Mouse (Mus musculus) CH12.LX (cell line): ENCODE measurements around the gene Pex14.

Experiments used
- CTCF ChIP-seq, 2 experiments: IDR thresholded peaks in 1 of 2; conservative IDR thresholded peaks in 1 of 2; 2 replicates each; pipeline ENCODE4 v1.5.1; 2011 to 2012; ENCODE audit warnings: low read depth in 2 of 2, low read length in 2 of 2, improper control_type of control experiment in 1 of 2, inconsistent platforms in 1 of 2, mild to moderate bottlenecking in 1 of 2, moderate library complexity in 1 of 2
- ELF1 ChIP-seq: IDR thresholded peaks from 2 replicates; pipeline ENCODE4 v1.6.1; 2014; ENCODE audit warnings: low read depth, mild to moderate bottlenecking, inconsistent platforms, low read length, improper control_type of control experiment
- EP300 ChIP-seq: IDR thresholded peaks from 2 replicates; pipeline ENCODE4 v1.6.1; 2011; ENCODE audit warnings: low read length, improper control_type of control experiment
- MAX ChIP-seq: IDR thresholded peaks from 2 replicates; pipeline ENCODE4 v1.6.1; 2011; ENCODE audit warnings: low read length, improper control_type of control experiment
- MYC ChIP-seq: IDR thresholded peaks from 2 replicates; pipeline ENCODE4 v1.6.1; 2011; ENCODE audit warnings: low read depth, mild to moderate bottlenecking, improper control_type of control experiment, low read length
- ZNF384 ChIP-seq: IDR thresholded peaks from 2 replicates; pipeline ENCODE4 v1.6.1; 2012; ENCODE audit warnings: low read depth, low read length, improper control_type of control experiment, inconsistent platforms

GRCm38 (mm10) chr4:148964541-148965310 is 134.9 kb downstream of the Pex14 start:
- TF ChIP-seq ZNF384, result no peak
- TF ChIP-seq CTCF (conservative IDR thresholded peaks at IDR 0.05 in 1 of 2, IDR thresholded peaks at IDR 0.05 in 1 of 2; ENCODE audit: low read depth in 2 of 2, low read length in 2 of 2), result no peak
- TF ChIP-seq MYC, result no peak
- TF ChIP-seq EP300, result no peak
- no peak for TF ChIP-seq ELF1
- no peak for TF ChIP-seq MAX
